Mouse (Mus musculus): Measurements from ENCODE around the gene Slc6a18. TPM values are rescaled to one million over a fixed set of nuclear protein-coding genes. Genes with fewer than 3 reads are reported as not detected.

Gene Slc6a18
- polyA plus RNA-seq, 1 experiment from 2014 or later, result not detected

DNA sequence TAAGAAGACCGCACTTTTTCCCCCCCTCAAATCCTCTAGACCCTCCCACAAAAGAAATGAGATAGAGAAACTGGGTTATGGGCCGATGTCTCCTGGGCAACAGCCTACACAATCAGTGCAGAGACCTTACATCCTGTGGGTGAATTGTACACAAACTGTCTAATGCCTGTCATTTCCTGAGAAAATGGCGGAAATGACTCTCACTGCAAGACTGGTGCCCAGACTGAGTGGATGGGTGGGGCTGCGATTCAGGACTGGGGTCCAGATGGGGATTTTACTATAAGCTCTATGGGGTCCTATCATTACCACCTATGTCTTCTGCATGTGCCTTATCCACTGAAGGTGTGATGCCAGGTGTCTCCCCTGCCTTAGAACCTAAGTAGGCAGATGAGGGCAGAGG lies 25.0 kb upstream of the Slc6a18 start:
- H3K4me2 ChIP-seq (replicated peaks), result no peak overlapping the region
- no peaks in the 10 kb centered on the region for H3K36me3 ChIP-seq
- no peak overlapping the region for H3K27ac ChIP-seq
- no peak overlapping the region for H3K4me3 ChIP-seq (replicated peaks)
- no peak for ATAC-seq
- no peak overlapping the region for H3K9ac ChIP-seq
- H3K27me3 ChIP-seq (replicated peaks), result no peaks in the 10 kb centered on the region
- no peaks in the 10 kb centered on the region; the same call in 1 of the 2 replicates for H3K4me1 ChIP-seq (replicated peaks)
- 70% methylated on average over 4 of the region's 4 CpGs for WGBS
- H3K9me3 ChIP-seq, result no peaks in the 10 kb centered on the region

DNA sequence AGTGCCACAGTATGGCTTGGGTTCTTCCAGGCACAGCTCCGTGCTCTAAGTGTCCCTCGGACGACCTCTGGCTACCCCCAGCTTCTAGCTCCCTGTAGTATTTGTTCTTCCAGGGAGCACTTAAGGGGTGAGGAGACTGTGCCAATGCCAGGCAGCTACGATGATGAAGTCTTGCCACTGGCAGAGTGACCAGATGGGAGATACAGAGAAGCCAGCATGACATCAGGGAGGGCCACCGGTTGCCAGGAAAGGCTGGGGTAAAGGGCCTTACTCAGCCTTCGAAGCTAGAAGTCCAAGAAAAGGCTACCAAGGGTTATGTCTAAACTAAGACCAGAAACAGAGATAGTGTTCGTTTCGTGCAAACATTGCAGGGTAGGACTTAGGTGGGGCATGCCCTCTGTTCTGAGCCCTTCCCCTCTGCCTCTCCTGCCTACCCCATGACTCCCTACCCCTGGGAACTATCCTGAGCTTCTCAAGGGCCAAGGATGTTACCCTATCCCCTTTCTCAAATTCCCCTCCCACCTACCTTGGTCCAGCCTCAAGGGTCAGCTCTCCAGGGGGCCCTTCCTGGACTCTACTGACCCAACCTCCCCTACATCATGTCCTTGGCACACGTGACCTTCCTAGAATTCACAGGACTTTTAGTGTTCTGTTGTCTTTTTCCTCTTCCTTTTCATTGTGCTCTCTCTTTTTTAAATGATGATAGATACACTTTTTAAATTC lies 23.5 kb upstream of the Slc6a18 start:
- WGBS, result 73% methylated on average over 9 of the region's 9 CpGs
- Histone ChIP-seq H3K27me3 (replicated peaks) (no peaks in the 10 kb centered on the region), H3K4me1 (replicated peaks) (no peaks in the 10 kb centered on the region; the same call in 1 of the 2 replicates), H3K27ac (no peak overlapping the region), H3K9ac (no peak overlapping the region; the same call in 1 of the 2 replicates), H3K4me3 (replicated peaks) (no peak overlapping the region), H3K36me3 (no peaks in the 10 kb centered on the region), H3K4me2 (replicated peaks) (peak overlapping the region; percentile 30; the same call in 1 of the 2 replicates), H3K9me3 (no peaks in the 10 kb centered on the region)
- ATAC-seq, result no peak

DNA sequence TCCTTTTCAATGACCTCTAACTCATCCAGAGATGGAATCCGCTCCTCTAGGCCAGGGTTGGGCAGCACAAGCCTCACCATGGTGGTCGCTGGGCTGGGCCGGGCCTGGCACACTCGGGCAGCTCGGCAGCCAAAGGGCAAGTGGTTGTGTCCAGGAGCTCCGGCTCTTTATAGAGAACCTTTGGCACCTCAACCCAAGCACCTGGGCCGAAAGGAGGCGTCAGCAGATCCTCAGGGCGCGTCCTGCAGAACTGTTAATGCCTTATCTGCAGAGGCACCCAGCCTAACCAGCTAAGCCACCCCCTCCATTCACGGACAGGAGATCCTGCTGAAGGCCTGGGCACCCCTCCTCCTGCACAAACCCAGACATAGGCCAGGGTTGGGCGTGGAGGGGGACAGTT lies 22.7 kb upstream of the Slc6a18 start:
- no peaks in the 10 kb centered on the region for H3K36me3 ChIP-seq
- H3K4me1 ChIP-seq (replicated peaks), result no peaks in the 10 kb centered on the region; the same call in 1 of the 2 replicates
- H3K27me3 ChIP-seq (replicated peaks), result no peaks in the 10 kb centered on the region
- H3K9me3 ChIP-seq, result no peaks in the 10 kb centered on the region
- no peak overlapping the region for H3K4me3 ChIP-seq (replicated peaks)
- H3K4me2 ChIP-seq (replicated peaks), result peak overlapping the region; percentile 30; the same call in 1 of the 2 replicates
- no peak overlapping the region for H3K9ac ChIP-seq
- 72% methylated on average over 12 of the region's 12 CpGs for WGBS
- no peak overlapping the region for H3K27ac ChIP-seq
- ATAC-seq, result peak; percentile 53

DNA sequence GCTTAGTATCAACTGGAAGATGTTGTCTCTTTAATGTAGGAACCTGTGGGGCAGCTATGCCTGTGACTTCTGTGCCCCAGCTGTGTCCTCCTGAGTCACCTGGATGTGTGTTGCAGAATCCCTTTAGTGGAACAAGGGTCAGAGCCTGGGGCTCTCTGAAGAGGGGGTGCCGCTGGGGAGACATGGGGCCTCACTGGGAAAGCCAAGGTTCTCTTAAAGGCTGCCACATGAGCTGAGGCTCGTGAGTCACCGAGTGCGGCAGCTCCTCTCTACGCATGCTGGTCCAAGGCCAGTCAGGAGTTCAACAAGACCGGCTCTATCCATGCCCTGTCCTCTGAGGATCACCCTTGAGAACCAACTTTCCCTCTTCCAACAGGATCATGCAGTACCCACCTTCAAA lies 21.9 kb upstream of the Slc6a18 start:
- H3K9me3 ChIP-seq, result no peaks in the 10 kb centered on the region
- no peak overlapping the region for H3K4me2 ChIP-seq (replicated peaks)
- H3K27ac ChIP-seq, result 0 out of 2 replicates have a peak overlapping the region, but pooled peaks have one; percentile 17
- ATAC-seq, result peak; percentile 61
- H3K4me1 ChIP-seq (replicated peaks), result no peaks in the 10 kb centered on the region; the same call in 1 of the 2 replicates
- WGBS, result 75% methylated on average over 6 of the region's 6 CpGs
- no peaks in the 10 kb centered on the region for H3K36me3 ChIP-seq
- peak overlapping the region; percentile 18; the same call in 1 of the 2 replicates for H3K4me3 ChIP-seq (replicated peaks)
- no peak overlapping the region for H3K9ac ChIP-seq
- H3K27me3 ChIP-seq (replicated peaks), result no peaks in the 10 kb centered on the region

DNA sequence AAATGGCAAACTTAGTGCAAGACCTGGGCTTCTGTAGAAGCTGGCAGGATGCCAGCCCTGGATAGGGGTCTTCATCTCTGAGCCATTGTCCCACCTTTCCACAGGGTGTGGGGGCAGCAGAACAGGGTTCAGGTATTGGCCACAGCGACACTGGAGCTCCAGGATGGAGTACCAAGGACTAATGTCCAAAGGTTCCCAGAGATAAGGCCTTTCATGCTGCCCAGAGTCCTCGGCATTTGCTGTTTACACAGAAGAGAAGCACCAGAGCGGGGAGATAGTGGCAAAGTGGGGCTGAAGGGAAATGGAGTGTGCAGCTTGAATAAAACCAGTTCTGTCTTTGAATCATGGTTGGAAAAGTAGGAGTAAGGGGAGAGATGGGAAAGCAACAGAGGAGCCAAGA lies 18.7 kb upstream of the Slc6a18 start:
- H3K27me3 ChIP-seq (replicated peaks), result no peaks in the 10 kb centered on the region
- no peak overlapping the region for H3K27ac ChIP-seq
- no peak overlapping the region for H3K9ac ChIP-seq
- peak; percentile 52 for ATAC-seq
- no peaks in the 10 kb centered on the region; the same call in 1 of the 2 replicates for H3K4me1 ChIP-seq (replicated peaks)
- no peaks in the 10 kb centered on the region for H3K36me3 ChIP-seq
- WGBS, result 50% methylated on average over 3 of the region's 3 CpGs
- H3K4me3 ChIP-seq (replicated peaks), result no peak overlapping the region
- no peak overlapping the region for H3K4me2 ChIP-seq (replicated peaks)
- no peaks in the 10 kb centered on the region for H3K9me3 ChIP-seq

DNA sequence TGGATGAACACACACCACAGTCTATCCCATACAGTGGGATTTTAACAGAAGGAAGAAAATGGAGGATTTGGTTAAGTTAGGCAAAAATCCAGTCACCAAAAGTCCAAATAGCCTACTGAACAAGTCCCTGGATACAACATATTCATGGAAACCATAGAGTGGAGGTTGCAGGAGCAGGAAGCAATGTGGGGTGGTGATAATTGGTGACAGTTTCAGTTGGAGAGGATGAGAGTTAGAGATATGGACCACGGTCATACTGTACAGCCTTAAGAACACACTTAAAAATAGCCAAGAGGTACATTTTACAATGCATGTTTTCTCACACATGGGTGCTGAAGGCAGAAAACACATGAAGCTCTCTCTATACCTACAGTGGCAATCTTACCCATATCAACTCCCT lies 17.1 kb upstream of the Slc6a18 start:
- Histone ChIP-seq H3K9me3 (no peaks in the 10 kb centered on the region), H3K27me3 (replicated peaks) (no peaks in the 10 kb centered on the region), H3K27ac (no peak overlapping the region), H3K9ac (no peak overlapping the region), H3K4me1 (replicated peaks) (no peaks in the 10 kb centered on the region), H3K4me3 (replicated peaks) (no peak overlapping the region), H3K36me3 (no peaks in the 10 kb centered on the region), H3K4me2 (replicated peaks) (no peak overlapping the region)
- ATAC-seq, result no peak
- WGBS, result 87% methylated on average over 1 of the region's 1 CpGs

DNA sequence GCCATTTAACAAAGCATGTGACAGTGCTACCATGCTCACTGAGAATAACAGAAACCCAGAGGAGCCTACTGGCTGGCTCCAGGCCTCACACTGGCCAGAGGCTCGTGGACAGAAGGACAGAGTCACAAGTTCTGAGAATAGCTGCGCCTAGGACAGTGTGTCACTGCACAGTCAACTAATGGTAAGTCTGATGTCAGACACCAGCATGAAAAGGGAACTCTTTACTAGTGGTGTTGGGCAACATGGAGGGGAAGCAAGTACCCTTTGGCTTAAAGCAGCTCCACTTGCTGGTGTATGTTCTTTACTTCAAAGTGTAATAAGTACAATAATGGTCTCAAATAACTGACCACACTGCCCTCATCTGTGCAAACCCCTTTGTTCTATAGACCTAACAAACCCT lies 15.5 kb upstream of the Slc6a18 start:
- H3K9ac ChIP-seq, result no peak overlapping the region
- H3K27me3 ChIP-seq (replicated peaks), result no peaks in the 10 kb centered on the region
- H3K36me3 ChIP-seq, result no peaks in the 10 kb centered on the region
- H3K4me3 ChIP-seq (replicated peaks), result no peak overlapping the region
- no peaks in the 10 kb centered on the region for H3K4me1 ChIP-seq (replicated peaks)
- no peak for ATAC-seq
- no peaks in the 10 kb centered on the region for H3K9me3 ChIP-seq
- WGBS, result 76% methylated on average over 2 of the region's 2 CpGs
- H3K4me2 ChIP-seq (replicated peaks), result no peak overlapping the region
- H3K27ac ChIP-seq, result no peak overlapping the region

DNA sequence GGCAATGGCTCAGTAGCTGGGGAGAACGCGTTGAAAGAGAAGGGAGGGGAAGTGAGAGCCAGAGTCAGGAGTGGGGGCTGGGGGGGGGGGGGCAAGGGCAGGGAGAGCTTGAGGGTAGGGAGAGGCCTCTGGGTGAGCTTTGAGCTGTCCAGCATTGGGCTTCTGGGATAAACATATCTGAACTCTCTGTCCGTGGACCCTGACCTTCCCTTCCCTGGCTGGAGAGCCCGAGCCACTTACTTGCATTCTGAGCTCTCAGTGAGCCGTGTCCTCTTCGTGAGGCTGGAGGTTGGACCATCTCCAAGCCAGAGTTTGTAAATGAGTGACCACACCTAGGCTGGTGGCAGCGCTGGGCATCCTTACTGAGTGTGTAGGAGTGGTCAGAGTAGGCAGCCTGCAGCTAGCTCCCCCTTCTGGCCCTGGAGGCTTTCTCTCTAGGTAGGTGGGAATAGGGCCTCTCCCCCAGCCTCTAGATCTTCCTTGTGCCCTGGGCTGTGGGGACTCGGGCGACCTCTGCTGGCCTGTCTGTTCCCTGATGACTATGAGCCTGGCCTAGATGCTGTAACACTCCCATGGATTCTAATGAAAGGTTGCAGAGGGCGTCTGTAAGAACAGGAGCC lies 14.5 kb upstream of the Slc6a18 start:
- no peak overlapping the region for H3K4me3 ChIP-seq (replicated peaks)
- no peaks in the 10 kb centered on the region for H3K9me3 ChIP-seq
- H3K9ac ChIP-seq, result no peak overlapping the region
- no peaks in the 10 kb centered on the region for H3K36me3 ChIP-seq
- no peaks in the 10 kb centered on the region for H3K4me1 ChIP-seq (replicated peaks)
- WGBS, result 35% methylated on average over 10 of the region's 10 CpGs
- H3K27ac ChIP-seq, result no peak overlapping the region
- no peak overlapping the region for H3K4me2 ChIP-seq (replicated peaks)
- no peaks in the 10 kb centered on the region for H3K27me3 ChIP-seq (replicated peaks)
- ATAC-seq, result peak; percentile 74

DNA sequence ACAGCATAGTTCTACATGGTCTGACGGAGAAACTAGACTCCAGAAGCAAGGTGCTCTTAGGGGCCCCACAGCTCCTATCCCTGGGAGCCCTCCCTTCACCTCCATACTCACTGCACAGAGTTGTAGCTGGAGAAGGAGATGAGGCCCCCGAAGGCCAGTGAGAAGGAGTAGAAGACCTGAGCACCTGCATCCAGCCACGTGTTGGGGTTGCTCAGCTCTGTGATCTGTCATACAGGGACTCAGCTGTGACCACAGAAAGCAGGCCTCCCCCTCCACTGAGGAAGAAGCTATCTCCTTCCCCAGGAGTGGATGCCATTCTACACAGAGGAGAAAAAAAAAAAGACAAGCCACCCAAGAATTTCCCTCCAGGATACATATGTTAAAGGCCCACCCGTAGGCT lies 11.1 kb upstream of the Slc6a18 start:
- Histone ChIP-seq H3K4me3 (replicated peaks) (no peak overlapping the region), H3K9ac (no peak overlapping the region)
- 76% methylated on average over 4 of the region's 4 CpGs for WGBS

DNA sequence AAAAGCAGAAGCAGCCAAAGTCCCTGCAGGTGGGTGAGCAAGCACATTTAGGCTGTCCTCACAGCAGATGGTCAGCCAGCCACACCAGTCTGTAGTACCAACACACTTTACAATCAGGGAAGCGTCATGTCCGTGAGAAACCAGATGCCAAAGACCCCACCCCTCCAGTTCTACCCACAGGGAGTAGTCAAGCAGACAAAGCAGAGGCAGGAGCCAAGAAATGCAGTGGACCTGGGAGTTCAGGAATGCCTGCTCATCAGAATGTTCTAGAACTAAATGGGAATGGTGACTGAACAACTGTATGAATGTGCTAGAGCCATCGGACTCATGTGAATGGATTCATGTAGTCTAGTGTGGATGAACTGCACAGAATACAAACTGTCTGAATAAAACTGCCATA lies 9.8 kb upstream of the Slc6a18 start:
- ATAC-seq, result no peak
- 63% methylated on average over 3 of the region's 3 CpGs for WGBS
- Histone ChIP-seq H3K27ac (no peak overlapping the region), H3K27me3 (replicated peaks) (no peaks in the 10 kb centered on the region), H3K4me3 (replicated peaks) (no peak overlapping the region), H3K4me1 (replicated peaks) (no peaks in the 10 kb centered on the region), H3K4me2 (replicated peaks) (no peak overlapping the region), H3K9ac (no peak overlapping the region), H3K36me3 (no peaks in the 10 kb centered on the region), H3K9me3 (no peaks in the 10 kb centered on the region)

More for the DNA sequence above, 11.1 kb upstream of the Slc6a18 start:
- Histone ChIP-seq H3K4me1 (replicated peaks) (no peaks in the 10 kb centered on the region), H3K36me3 (no peaks in the 10 kb centered on the region), H3K9me3 (no peaks in the 10 kb centered on the region), H3K27ac (no peak overlapping the region), H3K4me2 (replicated peaks) (no peak overlapping the region), H3K27me3 (replicated peaks) (no peaks in the 10 kb centered on the region)
- no peak for ATAC-seq

DNA sequence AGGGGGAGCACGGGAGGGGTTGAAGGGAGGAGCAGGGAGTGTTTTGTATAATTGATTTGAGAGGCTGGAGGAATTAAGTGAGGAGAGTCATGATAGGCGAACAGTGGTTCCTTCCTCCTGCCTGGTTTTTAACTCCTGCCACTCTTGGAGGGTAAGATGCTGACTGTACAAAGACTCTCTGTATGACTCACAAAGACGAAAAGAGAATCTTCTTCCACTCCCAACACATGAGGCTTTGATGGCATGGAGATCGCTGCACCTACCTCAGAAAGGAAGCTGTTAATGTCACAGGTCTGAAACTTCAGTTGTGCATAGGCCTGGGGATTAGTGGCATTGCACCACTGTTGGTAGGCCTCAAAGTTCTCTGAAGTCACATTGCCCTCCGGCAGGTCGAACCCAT lies 7.7 kb upstream of the Slc6a18 start:
- Histone ChIP-seq H3K4me1 (replicated peaks) (0 out of 2 replicates have a peak, but pooled peaks cover 2% of the 10 kb centered on the region), H3K4me3 (replicated peaks) (no peak overlapping the region), H3K27me3 (replicated peaks) (no peaks in the 10 kb centered on the region), H3K27ac (no peak overlapping the region), H3K9me3 (no peaks in the 10 kb centered on the region), H3K36me3 (no peaks in the 10 kb centered on the region), H3K9ac (no peak overlapping the region), H3K4me2 (replicated peaks) (no peak overlapping the region)
- 79% methylated on average over 6 of the region's 6 CpGs for WGBS
- no peak for ATAC-seq

DNA sequence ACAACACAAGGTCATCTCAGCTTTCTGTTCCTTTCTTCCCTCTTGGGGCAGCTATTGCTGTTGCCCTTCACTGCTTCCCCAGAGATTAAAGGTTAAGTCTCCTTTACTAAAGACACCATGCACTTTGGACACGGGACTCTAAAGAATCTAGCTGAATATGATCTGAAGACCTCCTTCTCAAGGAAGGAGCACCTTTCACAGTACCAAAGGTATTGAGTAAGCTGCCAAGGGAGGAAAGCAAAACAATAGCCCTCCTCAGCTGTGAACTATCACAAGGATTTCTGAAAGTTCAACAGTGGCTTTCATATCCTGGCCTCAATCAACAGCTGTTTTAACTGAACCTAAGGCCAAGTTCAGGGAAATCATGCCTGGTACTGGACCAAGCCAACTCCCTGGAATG lies 6.6 kb upstream of the Slc6a18 start:
- 83% methylated on average over 1 of the region's 1 CpGs for WGBS
- no peaks in the 10 kb centered on the region for H3K36me3 ChIP-seq
- no peak overlapping the region for H3K27ac ChIP-seq
- no peak overlapping the region for H3K9ac ChIP-seq
- H3K4me1 ChIP-seq (replicated peaks), result 0 out of 2 replicates have a peak, but pooled peaks cover 5% of the 10 kb centered on the region
- H3K27me3 ChIP-seq (replicated peaks), result no peaks in the 10 kb centered on the region
- no peak overlapping the region for H3K4me3 ChIP-seq (replicated peaks)
- no peak overlapping the region for H3K4me2 ChIP-seq (replicated peaks)
- no peaks in the 10 kb centered on the region for H3K9me3 ChIP-seq
- no peak for ATAC-seq

DNA sequence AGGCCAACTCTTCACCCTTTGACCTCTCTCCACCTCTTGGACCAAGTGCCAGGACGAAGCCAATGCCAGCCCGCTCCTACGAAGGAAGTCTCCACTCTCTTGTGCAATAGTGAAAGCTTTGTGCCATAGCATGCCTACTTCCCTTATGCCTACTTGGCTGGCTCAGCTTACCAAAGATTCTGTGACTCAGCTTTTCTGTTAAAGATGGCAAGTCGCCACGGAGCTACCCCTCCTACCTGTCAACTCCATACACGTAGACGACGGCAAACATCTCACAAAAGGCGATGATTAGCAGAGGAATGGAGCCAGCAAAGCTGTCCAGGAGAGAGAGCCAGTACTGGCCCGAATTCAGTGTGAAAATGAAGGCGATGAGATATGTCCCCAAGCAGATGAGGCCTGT lies 5.9 kb upstream of the Slc6a18 start:
- WGBS, result 88% methylated on average over 11 of the region's 11 CpGs
- Histone ChIP-seq H3K27ac (no peak overlapping the region), H3K27me3 (replicated peaks) (no peaks in the 10 kb centered on the region), H3K4me3 (replicated peaks) (no peak overlapping the region), H3K9ac (no peak overlapping the region), H3K4me2 (replicated peaks) (no peak overlapping the region), H3K9me3 (no peaks in the 10 kb centered on the region), H3K36me3 (no peaks in the 10 kb centered on the region), H3K4me1 (replicated peaks) (0 out of 2 replicates have a peak, but pooled peaks cover 5% of the 10 kb centered on the region)
- ATAC-seq, result no peak

Data from intestine, embryonic 15.5 days (tissue).